Mouse (Mus musculus): ENCODE results near the gene Akap8l.

DNA sequence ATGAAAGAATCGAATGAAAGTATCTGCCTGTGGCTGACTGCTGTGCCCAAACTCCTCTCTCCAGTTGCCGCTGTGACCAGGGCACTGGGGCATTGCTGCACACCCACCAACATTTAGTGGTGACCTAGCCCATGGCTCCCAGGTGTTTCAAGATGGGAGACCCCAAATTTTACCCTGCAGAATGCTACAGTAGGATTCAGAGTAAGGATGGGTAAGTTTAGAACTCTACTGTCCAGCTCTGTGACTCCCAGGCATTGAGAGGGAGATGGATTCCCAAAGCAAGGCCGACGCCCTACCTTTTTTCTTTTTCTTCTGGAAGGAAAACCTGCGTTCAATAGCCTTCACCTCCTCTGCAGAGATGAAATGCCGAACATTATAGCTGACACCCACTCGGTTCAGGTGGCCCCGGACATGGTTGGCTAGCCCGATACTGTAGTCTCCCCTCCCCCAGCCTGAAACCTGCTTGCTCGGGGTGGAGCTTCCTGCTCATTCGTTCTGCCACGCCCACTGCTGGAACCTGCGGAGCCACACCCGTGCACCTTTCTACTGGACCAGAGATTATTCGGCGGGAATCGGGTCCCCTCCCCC, 18.7 kb upstream of the Akap8l start:
- TF ChIP-seq CTCF (IDR thresholded peaks at IDR 0.05; ENCODE audit: insufficient read depth, low read length) (no peak), POLR2A (IDR thresholded peaks at IDR 0.05; ENCODE audit: borderline replicate concordance, extremely low read depth, low read depth, low read length) (no peak)
